Mouse (Mus musculus): ENCODE measurements at regions not wholly inside any gene's neighbourhood (a gene's known extent, or its start where the extent isn't known, plus 50 kb on each side); places are given as distances from the start of the nearest gene placed in this dataset.

GRCm38 (mm10) chr5:57316016-57316415 lies 401.8 kb upstream of the Pcdh7 start:
- no peak for DNase-seq (ENCODE audit: low read depth, low spot score)

GRCm38 (mm10) chr5:57320028-57320427 lies 397.7 kb upstream of the Pcdh7 start:
- DNase-seq (ENCODE audit: low read depth, low spot score): peak; percentile 23

- peak; percentile 22 for DNase-seq (ENCODE audit: low read depth, low spot score)
Measured at GRCm38 (mm10) chr5:57335624-57336023, 382.1 kb upstream of the Pcdh7 start.

All from telencephalon, adult 2 months (tissue).